Mouse (Mus musculus) embryo, embryonic 9.5 days (tissue): ENCODE data around the gene Hmg20b.

Experiments used
- DNase-seq: peaks from one replicate; pipeline ENCODE4 v3.0.0-alpha.2; 2017; ENCODE audit errors: extremely low spot score

The Hmg20b gene

GRCm38 (mm10) chr10:81350351-81351063 is at the start of gene Hmg20b:
TSS of gene Hmg20b (minus strand) at chr10:81350480.
- peak; percentile 99 for DNase-seq

GRCm38 (mm10) chr10:81399798-81400308 is 49.6 kb upstream of the Hmg20b start:
- no peak for DNase-seq

DNA sequence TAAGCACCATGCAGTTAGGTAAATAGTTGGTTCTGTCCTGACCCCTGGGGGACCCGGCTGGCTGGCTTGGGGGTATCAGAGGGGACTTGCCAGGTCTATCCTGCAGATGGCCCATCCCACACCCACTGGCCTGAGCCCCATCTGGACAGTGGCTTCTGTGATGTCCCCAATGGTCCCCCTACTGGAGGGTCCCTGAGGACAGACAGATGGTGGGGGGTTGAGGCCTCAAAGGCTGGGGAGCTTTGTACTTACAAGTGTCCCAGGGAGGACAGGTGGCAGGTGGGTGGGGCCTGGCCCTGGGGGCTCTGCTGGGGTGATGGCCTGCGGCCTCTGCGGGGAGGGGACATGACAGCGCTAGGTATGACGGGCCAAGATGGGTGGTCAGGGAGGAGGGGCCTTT is 49.0 kb upstream of the Hmg20b start:
- DNase-seq: no peak

DNA sequence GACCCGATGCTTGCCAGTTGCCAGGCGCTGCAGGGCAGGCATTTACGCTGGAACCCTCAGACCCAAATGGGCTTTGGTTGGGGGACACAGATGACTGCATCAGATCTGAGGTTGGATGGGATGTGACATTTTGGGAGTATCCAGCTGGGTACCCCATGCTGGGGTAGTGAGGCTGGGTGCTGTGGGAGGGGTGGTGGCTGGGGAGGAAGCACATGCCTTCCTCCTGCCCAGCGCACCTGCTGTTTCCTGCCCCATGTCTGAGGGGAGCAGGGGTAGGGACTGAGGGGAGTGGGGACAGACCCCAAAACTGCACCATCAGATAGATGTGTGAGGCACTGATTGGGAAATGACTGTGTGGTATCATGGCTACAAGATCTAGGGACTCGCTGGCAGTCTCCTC is 46.5 kb upstream of the Hmg20b start:
- no peak for DNase-seq

DNA sequence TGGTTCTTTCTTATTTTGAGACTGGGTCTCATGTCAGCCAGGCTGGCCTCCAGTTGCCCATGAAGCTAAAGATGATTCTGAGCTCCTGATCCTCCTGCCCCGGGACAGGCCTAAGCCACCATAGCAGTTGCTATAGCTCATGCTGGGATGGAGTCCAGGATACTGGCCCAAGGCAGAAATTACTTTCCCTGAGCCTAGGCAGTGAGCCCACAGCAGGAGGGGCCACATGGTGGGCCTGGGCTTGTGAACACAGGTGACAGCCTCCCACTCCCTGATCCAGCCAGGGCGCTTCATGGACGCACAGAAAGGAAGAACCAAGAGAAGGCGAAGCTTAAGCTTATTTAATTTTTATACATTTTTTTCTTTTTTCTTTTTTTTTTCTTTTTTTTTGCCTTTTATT is 45.6 kb upstream of the Hmg20b start:
- no peak for DNase-seq

GRCm38 (mm10) chr10:81395127-81395526 is 44.8 kb upstream of the Hmg20b start:
- peak; percentile 74 for DNase-seq

- no peak for DNase-seq
These were observed 43.3 kb upstream of the Hmg20b start for GRCm38 (mm10) chr10:81393456-81394063.

- DNase-seq: no peak
These were observed 42.5 kb upstream of the Hmg20b start, which contains the start of gene Smim24 for GRCm38 (mm10) chr10:81392781-81393185. TSS of gene Smim24 (plus strand) at chr10:81393051.

DNA sequence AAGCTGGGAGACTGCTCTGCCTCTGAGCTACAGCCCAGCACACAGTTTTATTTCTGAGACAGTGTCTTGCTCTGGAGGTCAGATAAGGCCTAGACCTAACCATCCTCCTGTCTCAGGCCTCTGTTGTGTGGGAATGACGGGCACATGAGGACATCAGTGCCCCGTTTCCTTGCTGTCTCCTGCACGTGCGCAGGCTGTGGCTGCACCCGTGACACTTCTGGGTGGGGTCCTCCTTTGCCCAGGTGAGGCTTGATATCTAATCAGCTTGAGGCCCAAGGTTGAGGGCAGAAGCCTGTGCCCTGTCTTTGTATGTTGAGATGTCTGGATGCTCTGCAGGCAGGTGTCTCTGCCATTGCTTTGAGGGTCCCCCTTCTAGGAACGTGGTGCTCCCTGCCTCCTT is 42.0 kb upstream of the Hmg20b start:
- DNase-seq: no peak

GRCm38 (mm10) chr10:81390678-81390965 is 40.3 kb upstream of the Hmg20b start:
- DNase-seq: no peak

GRCm38 (mm10) chr10:81389801-81390677 is 39.8 kb upstream of the Hmg20b start:
- peak; percentile 75 for DNase-seq

DNA sequence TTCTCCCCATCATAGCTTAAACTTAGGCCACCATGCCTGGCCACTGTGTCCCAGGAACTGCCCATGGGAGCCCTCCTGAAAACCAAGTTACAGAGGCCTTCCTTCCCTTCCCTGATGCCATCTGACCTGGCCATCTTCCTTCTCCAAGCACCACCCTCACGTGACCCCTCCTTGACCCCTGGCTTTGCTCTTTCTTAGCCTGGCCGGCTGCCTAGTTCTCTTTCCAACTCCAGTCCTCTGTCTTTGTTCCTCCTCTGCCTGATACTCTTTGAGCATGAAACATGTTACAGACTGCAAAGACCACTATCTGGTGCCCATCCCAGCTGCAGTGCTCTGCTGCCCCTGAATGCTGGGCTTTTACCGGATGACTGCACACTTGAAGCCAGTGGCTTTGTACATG is 39.1 kb upstream of the Hmg20b start:
- DNase-seq: no peak

- DNase-seq: no peak
These were observed 38.3 kb upstream of the Hmg20b start, which contains the start of gene Gm48552 for GRCm38 (mm10) chr10:81388505-81389055. TSS of gene Gm48552 (plus strand) at chr10:81389005.

GRCm38 (mm10) chr10:81387716-81388115 is 37.4 kb upstream of the Hmg20b start:
- no peak for DNase-seq

- DNase-seq: no peak
These were observed 35.5 kb upstream of the Hmg20b start for GRCm38 (mm10) chr10:81385603-81386306.

- DNase-seq: no peak
These were observed 34.3 kb upstream of the Hmg20b start for GRCm38 (mm10) chr10:81384605-81384982.

- peak; percentile 99 for DNase-seq
These were observed 33.7 kb upstream of the Hmg20b start, which contains the start of the genes Dohh and Gm48551 for GRCm38 (mm10) chr10:81383802-81384604. TSS of gene Dohh (plus strand) at chr10:81384428. TSS of gene Gm48551 (plus strand) at chr10:81384466.

DNA sequence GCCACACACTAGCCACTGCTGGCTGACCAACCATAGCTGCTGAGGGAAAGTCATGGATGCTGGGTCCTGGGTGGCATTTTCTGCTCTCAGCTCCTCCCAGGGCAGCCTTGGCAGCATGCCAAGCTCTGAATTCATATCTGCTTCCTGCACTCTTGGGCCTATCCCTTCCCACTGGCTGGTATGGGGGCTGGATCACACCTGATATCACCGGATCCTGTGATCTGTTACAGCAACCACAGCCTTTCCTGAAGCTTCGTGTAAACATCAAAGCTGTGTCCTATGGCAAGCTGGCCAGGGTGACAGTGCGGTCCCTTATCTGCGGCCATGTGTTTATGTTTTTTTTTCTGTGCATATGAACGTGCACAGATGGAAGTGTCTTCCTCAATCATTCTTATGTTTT is 31.8 kb upstream of the Hmg20b start:
- no peak for DNase-seq

GRCm38 (mm10) chr10:81379809-81380378 is 29.6 kb upstream of the Hmg20b start:
- no peak for DNase-seq

- DNase-seq: no peak
These were observed 28.9 kb upstream of the Hmg20b start for GRCm38 (mm10) chr10:81379183-81379553.
